Mouse (Mus musculus) stomach, embryonic 14.5 days (tissue): ENCODE measurements around the gene Zbtb4. TPM values are rescaled to one million over a fixed set of nuclear protein-coding genes. Genes with fewer than 3 reads are reported as not detected.
A peak's percentile ranks its signal among the peaks of the same experiment; 100 is the strongest.

Experiments
- ATAC-seq: fragments of 200-750 bp; cut with Nextera tagmentation; 2 replicates; pipeline ENCODE4 v1.8.0; 2017; ENCODE audit warnings: low read depth, moderate TSS enrichment; ENCODE audit not compliant: insufficient number of reproducible peaks, insufficient read depth, low FRiP score
- H3K27ac ChIP-seq: fragments of 300-500 bp; sonication (generic); 2 replicates; pipeline ENCODE4 v1.5.1; 2014; ENCODE audit warnings: mild to moderate bottlenecking, low read length, moderate library complexity, mixed read lengths
- H3K27me3 ChIP-seq: fragments of 300-500 bp; sonication (generic); 2 replicates; pipeline ENCODE4 v1.6.1; 2014; ENCODE audit warnings: low read length, control low read depth, mixed read lengths; ENCODE audit not compliant: control insufficient read depth, insufficient read depth
- H3K36me3 ChIP-seq: fragments of 300-500 bp; sonication (generic); 2 replicates; pipeline ENCODE4 v1.6.1; 2014; ENCODE audit warnings: mild to moderate bottlenecking, control low read depth, low read length, moderate library complexity, mixed read lengths; ENCODE audit not compliant: control insufficient read depth, insufficient read depth
- H3K4me1 ChIP-seq: fragments of 300-500 bp; sonication (generic); 2 replicates; pipeline ENCODE4 v1.6.1; 2014; ENCODE audit warnings: low read length, control low read depth, mixed read lengths; ENCODE audit not compliant: control insufficient read depth, insufficient read depth
- H3K4me2 ChIP-seq: fragments of 300-500 bp; sonication (generic); replicated peaks from 2 replicates; pipeline ENCODE4 v1.6.1; 2014; ENCODE audit warnings: low read depth, low read length, control low read depth
- H3K4me3 ChIP-seq: fragments of 300-500 bp; sonication (generic); 2 replicates; pipeline ENCODE4 v1.5.1; 2014; ENCODE audit warnings: low read depth, low read length, control low read depth
- H3K9ac ChIP-seq: fragments of 300-500 bp; sonication (generic); replicated peaks from 2 replicates; pipeline ENCODE4 v1.6.1; 2014; ENCODE audit warnings: low read depth, mild to moderate bottlenecking, control low read depth, low read length, moderate library complexity, mixed read lengths
- H3K9me3 ChIP-seq: fragments of 300-500 bp; sonication (generic); 2 replicates; pipeline ENCODE4 v1.6.1; 2016; ENCODE audit warnings: low read depth, low read length, control low read depth; ENCODE audit not compliant: control insufficient read depth
- WGBS: fragments of 180-500 bp; shearing (Covaris S2); extraction: QIAGEN DNeasy Blood & Tissue Kit; methylation state at CpG from one replicate; pipeline ENCODE4 v1.1.7; 2014; 5-methylcytosine and 5-hydroxymethylcytosine counted together
- polyA plus RNA-seq: library from polyadenylated mRNA; unstranded; fragments of >200 nt; fragmentation: Nextera tagmentation; extraction: Ambion mirVana; gene quantifications from 2 replicates; pipeline ENCODE4 v1.2.1, GENCODE M21; 2014

The Zbtb4 gene
- polyA plus RNA-seq, result 3.9 and 4.0 TPM in 2 replicates

DNA sequence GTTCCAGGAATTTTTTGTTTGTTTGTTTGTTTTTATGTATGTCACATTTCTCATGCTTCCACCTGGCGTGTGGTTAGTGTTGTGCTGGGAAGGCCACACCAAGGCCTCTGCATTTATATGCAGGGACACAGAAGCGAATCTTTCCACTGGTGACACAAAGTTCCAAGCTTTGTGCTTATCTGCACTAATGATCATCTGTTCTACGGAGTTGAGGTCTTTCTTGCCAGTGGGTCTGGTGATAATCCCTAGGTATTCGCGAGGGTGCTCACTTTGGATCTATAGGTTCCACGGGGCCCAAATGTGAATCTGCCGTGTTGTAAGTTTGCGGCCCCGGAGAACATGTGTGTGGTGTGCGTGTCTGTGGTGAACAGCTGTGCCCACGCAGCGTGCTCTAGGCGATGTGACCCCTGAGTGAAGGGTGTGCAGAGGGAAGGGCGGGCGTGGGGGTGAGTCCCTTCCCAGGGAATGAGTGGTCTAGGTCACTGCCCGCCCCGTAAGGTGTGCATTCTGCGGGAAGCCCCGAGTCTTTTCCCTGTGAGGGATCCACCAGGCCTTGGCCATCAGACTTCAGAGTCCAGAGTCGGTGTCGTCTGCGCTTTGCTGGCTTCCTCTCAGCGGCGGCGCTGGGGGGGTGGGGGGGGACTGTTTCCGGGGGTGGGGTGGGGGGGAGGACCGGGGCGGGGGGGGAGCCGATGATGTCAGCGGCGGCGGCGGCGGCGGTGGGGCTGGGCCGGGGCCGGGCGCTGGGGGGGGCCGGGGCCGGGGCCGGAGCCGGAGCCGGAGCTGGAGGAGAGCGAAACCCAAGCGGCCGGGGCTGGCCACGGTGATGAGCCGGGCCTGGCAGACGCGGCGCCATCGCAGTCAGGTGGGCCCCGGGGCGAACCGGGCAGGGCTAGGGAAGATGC lies at the start of gene Zbtb4:
Gene Zbtb4, plus strand, starts transcription at position 692 of the 905 bp plus-strand sequence.
- H3K4me3 ChIP-seq, result peak within 1 kb of the TSS; percentile 95

DNA sequence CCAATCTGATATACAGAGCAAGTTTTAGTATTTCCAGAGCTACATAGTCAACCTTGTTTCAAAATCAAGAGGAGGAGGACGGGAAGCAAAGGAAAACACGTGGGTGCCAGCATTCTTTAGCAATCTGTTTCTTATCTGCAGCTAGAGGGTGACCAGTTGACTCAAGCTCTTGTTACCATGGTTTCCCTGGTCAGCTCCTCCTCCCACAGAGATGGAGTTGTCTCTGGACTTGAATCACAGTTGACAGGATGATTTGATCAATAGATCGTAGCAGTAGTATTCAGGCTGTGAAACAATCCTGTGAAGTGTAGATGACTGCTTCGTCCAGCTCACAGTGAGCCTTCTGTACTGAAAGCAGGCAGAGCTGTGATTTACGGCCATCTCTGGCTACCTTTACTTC lies 49.8 kb upstream of the Zbtb4 start:
- Histone ChIP-seq H3K36me3 (no peaks in the 10 kb centered on the region), H3K4me1 (no peaks in the 10 kb centered on the region), H3K9me3 (no peaks in the 10 kb centered on the region), H3K9ac (no peak overlapping the region), H3K27me3 (no peaks in the 10 kb centered on the region), H3K27ac (no peak overlapping the region; the same call in 1 of the 2 replicates), H3K4me3 (no peak overlapping the region), H3K4me2 (no peak overlapping the region)
- no peak for ATAC-seq
- 9% methylated on average over 5 of the region's 5 CpGs for WGBS

More for the DNA sequence above, at the start of gene Zbtb4:
- Histone ChIP-seq H3K4me2 (peak within 1 kb of the TSS; percentile 73), H3K27me3 (no peaks in the 10 kb centered on the region), H3K4me1 (peaks cover 19% of the 10 kb centered on the region), H3K9me3 (no peaks in the 10 kb centered on the region), H3K9ac (peak within 1 kb of the TSS; percentile 97), H3K27ac (peak within 1 kb of the TSS; percentile 90), H3K36me3 (no peaks in the 10 kb centered on the region)
- 18% methylated on average over 39 of the region's 55 CpGs for WGBS
- ATAC-seq, result peak; percentile 35; the same call in 1 of the 2 replicates

DNA sequence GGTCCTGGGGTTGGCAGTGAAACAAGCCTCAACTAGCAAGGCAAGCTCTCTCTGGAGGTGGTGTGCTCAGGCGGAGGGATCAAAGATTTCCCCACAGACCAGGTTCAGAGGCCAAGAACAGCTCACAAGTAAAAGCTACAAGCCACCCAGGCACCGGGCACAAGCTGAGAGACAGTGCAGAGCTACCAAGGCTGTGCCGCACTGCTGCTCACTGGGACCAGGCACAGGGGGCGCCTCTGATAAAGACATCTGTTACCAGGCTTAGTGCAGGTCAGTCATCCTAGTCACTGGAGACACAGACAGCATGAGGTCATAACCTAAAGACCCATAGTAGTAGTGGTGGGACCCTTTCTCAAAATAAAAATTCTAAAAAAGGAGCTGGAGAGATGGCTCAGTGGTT lies 48.8 kb upstream of the Zbtb4 start:
- H3K9ac ChIP-seq, result no peak overlapping the region
- H3K27me3 ChIP-seq, result no peaks in the 10 kb centered on the region
- H3K4me2 ChIP-seq, result no peak overlapping the region
- no peaks in the 10 kb centered on the region for H3K36me3 ChIP-seq
- 68% methylated on average over 4 of the region's 4 CpGs for WGBS
- H3K27ac ChIP-seq, result no peak overlapping the region
- H3K4me1 ChIP-seq, result no peaks in the 10 kb centered on the region
- no peak for ATAC-seq
- H3K4me3 ChIP-seq, result no peak overlapping the region
- H3K9me3 ChIP-seq, result no peaks in the 10 kb centered on the region

DNA sequence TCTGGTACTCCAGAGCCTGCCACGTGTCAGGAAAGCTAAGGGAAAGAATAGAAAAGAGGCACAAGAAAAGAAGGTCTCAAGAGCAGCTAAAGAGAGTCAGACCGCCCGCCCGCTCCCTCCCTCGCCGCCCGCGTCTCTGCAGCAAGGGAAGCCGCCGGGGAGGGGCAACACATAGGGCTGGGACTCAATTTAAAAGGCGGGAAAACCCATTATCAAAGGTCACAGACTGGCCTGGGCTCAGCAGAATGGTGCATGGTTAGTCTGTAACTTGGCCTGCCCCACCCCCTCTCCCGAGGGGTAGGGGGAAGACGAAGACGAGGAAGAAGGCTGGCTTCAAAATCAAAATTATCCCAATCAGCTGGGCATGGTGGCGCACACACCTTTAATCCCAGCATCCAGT lies 47.1 kb upstream of the Zbtb4 start:
- H3K27ac ChIP-seq, result no peak overlapping the region
- no peak overlapping the region for H3K4me3 ChIP-seq
- no peaks in the 10 kb centered on the region for H3K36me3 ChIP-seq
- 27% methylated on average over 15 of the region's 15 CpGs for WGBS
- H3K4me2 ChIP-seq, result peak overlapping the region; percentile 22; the same call in 1 of the 2 replicates
- 0 out of 2 replicates have a peak, but pooled peaks have one; percentile 39 for ATAC-seq
- H3K4me1 ChIP-seq, result no peaks in the 10 kb centered on the region
- H3K9ac ChIP-seq, result no peak overlapping the region
- no peaks in the 10 kb centered on the region for H3K9me3 ChIP-seq
- no peaks in the 10 kb centered on the region for H3K27me3 ChIP-seq

DNA sequence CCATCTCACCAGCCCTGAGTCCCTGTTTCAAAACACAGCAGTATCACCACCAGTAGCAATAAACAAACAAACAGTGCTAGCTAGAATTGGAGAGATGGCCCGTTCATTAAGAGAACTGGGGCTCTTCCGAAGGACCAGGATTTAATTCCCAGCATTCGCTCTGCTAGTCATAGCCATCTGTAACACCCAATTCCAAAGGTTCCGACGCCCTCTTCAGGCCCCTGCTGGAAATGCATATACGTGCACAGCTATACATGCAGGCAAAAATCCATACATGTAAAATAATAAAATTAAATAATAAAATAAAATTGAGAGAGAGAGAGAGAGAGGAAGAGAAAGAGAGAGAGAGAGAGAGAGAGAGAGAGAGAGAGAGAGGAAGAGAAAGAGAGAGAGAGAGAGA lies 46.3 kb upstream of the Zbtb4 start:
- Histone ChIP-seq H3K36me3 (no peaks in the 10 kb centered on the region), H3K4me2 (no peak overlapping the region), H3K4me3 (no peak overlapping the region), H3K9me3 (no peaks in the 10 kb centered on the region), H3K27me3 (no peaks in the 10 kb centered on the region), H3K9ac (no peak overlapping the region), H3K4me1 (no peaks in the 10 kb centered on the region), H3K27ac (no peak overlapping the region)
- no peak for ATAC-seq
- 71% methylated on average over 6 of the region's 6 CpGs for WGBS

DNA sequence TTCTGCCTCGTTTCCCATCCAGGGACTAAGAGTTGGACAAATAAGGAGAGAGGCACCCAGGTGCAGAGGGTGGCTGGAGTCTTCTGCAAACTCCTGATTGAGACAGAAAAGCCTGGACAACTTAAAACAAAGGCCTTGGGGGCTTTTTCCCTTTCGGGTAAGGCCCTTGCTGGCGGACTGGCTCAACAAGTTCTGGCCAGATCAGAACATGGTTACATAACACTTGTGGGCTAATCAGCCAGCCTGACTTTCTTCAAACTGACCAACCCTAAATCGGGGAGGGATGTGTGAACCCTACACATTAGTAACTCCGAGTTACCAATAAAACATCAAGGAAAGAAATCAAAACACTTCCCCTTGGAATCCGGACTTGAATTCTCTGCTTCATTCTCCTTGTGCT lies 44.9 kb upstream of the Zbtb4 start:
- ATAC-seq, result peak; percentile 28; the same call in 1 of the 2 replicates
- H3K4me1 ChIP-seq, result no peaks in the 10 kb centered on the region
- 0 out of 2 replicates have a peak overlapping the region, but pooled peaks have one; percentile 33 for H3K27ac ChIP-seq
- no peak overlapping the region for H3K4me3 ChIP-seq
- no peaks in the 10 kb centered on the region for H3K9me3 ChIP-seq
- H3K9ac ChIP-seq, result no peak overlapping the region
- WGBS, result 58% methylated on average over 6 of the region's 6 CpGs
- no peaks in the 10 kb centered on the region for H3K27me3 ChIP-seq
- H3K36me3 ChIP-seq, result no peaks in the 10 kb centered on the region
- H3K4me2 ChIP-seq, result no peak overlapping the region

DNA sequence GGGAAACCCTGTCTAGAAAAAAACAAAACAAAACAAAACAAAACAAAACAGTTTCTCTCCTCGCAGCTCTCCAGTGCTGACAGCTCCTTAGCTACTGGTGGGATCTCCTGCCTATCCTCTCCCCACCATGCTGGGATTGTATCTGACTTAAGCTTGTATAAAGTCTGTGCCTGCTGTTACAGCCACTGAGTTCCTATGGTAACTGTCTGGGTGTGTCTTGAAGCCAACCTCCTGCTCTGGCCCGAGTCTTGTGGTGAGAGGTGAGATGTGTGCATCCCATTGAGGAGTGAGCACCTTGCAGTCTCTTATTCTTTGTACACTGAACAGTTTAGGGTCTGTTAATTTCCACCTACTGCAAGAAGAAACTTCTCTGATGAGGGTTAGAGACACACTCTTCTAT lies 42.6 kb upstream of the Zbtb4 start:
- Histone ChIP-seq H3K9me3 (no peaks in the 10 kb centered on the region), H3K4me2 (no peak overlapping the region), H3K9ac (no peak overlapping the region), H3K4me3 (no peak overlapping the region), H3K27me3 (no peaks in the 10 kb centered on the region), H3K27ac (no peak overlapping the region), H3K4me1 (no peaks in the 10 kb centered on the region), H3K36me3 (no peaks in the 10 kb centered on the region)
- WGBS, result 39% methylated on average over 2 of the region's 2 CpGs
- no peak for ATAC-seq

DNA sequence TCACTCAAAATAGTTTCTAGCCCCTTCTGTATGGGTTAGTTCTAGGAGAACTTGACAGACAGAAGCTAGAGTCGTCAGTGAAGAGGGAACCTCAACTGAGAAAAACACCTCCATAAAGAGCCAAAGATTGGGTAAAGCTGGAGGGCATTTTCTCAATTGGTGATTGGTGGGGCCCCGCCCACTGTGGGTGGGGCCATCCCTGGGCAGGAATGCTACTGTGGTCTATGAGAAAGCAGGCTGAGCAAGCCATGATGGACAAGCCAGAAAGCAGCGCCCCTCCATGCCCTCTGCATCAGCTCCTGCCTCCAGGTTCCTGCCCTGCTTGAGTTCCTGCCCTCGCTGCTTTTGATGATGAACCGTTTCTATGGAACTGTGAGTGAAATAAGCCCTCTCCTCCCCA lies 39.8 kb upstream of the Zbtb4 start:
- ATAC-seq, result no peak
- Histone ChIP-seq H3K4me1 (no peaks in the 10 kb centered on the region), H3K27ac (no peak overlapping the region), H3K27me3 (no peaks in the 10 kb centered on the region), H3K9ac (no peak overlapping the region), H3K4me3 (no peak overlapping the region), H3K4me2 (no peak overlapping the region), H3K9me3 (no peaks in the 10 kb centered on the region), H3K36me3 (no peaks in the 10 kb centered on the region)
- 30% methylated on average over 5 of the region's 5 CpGs for WGBS
